Mouse (Mus musculus) ES-E14 (cell line): Measurements from ENCODE around the gene Trappc3.
A peak's percentile ranks its signal among the peaks of the same experiment; 100 is the strongest.

Source experiments
- CHD2 ChIP-seq: IDR thresholded peaks from 2 replicates; pipeline ENCODE4 v1.6.1; 2014; ENCODE audit warnings: mild to moderate bottlenecking, low read depth, low read length, inconsistent platforms
- HCFC1 ChIP-seq: IDR thresholded peaks from 2 replicates; pipeline ENCODE4 v1.6.1; 2012; ENCODE audit warnings: low read length, inconsistent platforms, borderline replicate concordance; ENCODE audit not compliant: insufficient read depth
- ZNF384 ChIP-seq: IDR thresholded peaks from 2 replicates; pipeline ENCODE4 v1.6.1; 2012; ENCODE audit warnings: low read depth, low read length, inconsistent platforms

DNA sequence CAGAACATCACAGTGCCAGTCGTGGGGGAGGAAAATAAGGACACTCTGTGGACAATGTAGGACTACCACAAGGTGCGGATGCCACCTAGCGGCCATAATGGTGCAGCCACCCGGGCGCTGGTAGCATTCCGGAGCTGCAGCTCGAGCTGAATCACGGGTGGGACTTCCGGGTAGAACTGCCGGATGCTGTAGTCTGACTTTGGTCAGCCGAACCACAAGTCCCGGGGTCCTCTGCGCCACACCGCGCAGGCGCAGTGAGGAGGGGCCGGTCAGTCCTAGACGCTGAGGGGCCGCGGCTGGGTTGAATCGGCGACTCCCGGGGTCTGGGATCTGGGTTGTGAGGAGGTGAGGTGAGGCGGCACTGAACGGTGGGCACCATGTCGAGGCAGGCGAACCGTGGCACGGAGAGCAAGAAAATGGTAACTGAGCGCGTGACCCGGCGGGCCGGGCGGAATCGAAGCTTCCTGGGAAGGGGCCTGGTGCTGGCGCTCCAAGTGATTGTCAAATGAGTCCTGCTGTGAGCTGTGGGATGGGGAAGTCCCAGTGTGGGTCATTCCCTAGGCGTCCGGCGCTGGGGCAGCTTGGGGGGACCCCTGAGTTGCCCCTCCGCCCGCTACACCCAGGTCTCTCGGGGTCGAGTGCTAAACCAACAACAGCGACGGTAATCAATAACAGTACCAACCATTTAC, at the start of gene Trappc3:
- TF ChIP-seq ZNF384 = no peak
- TF ChIP-seq HCFC1 = peak; percentile 95
- no peak for TF ChIP-seq CHD2
